Mouse (Mus musculus) hindbrain, postnatal 0 days (tissue): Measurements from ENCODE around the gene Cfb. TPM values are rescaled to one million over a fixed set of nuclear protein-coding genes. Genes with fewer than 3 reads are reported as not detected.

Experiments used
- ATAC-seq: fragments of 200-750 bp; cut with Nextera tagmentation; 2 replicates; pipeline ENCODE4 v1.8.0; 2017; ENCODE audit warnings: mild to moderate bottlenecking, moderate TSS enrichment, moderate library complexity
- DNase-seq: peaks from one replicate; pipeline ENCODE4 v3.0.0-alpha.2; 2015; ENCODE audit warnings: low spot score
- H3K27ac ChIP-seq: fragments of 300-500 bp; sonication (generic); 2 replicates; pipeline ENCODE4 v1.5.1; 2014; ENCODE audit warnings: mild to moderate bottlenecking
- H3K27me3 ChIP-seq: fragments of 300-500 bp; sonication (generic); 2 replicates; pipeline ENCODE4 v1.6.1; 2014; ENCODE audit warnings: low read length, mixed read lengths; ENCODE audit not compliant: insufficient read depth
- H3K36me3 ChIP-seq: fragments of 300-500 bp; sonication (generic); 2 replicates; pipeline ENCODE4 v1.6.1; 2014; ENCODE audit warnings: low read length, mixed read lengths; ENCODE audit not compliant: insufficient read depth
- H3K4me1 ChIP-seq: fragments of 300-500 bp; sonication (generic); 2 replicates; pipeline ENCODE4 v1.6.1; 2014; ENCODE audit warnings: antibody characterized with exemption, low read length, mixed read lengths; ENCODE audit not compliant: insufficient read depth
- H3K4me2 ChIP-seq: fragments of 300-500 bp; sonication (generic); 2 replicates; pipeline ENCODE4 v1.6.1; 2014; ENCODE audit warnings: low read depth, mild to moderate bottlenecking, low read length, moderate library complexity, mixed read lengths
- H3K4me3 ChIP-seq: fragments of 300-500 bp; sonication (generic); 2 replicates; pipeline ENCODE4 v1.5.1; 2014; ENCODE audit warnings: low read length
- H3K9ac ChIP-seq: fragments of 300-500 bp; sonication (generic); replicated peaks from 2 replicates; pipeline ENCODE4 v1.6.1; 2014; ENCODE audit warnings: mild to moderate bottlenecking, low read length, moderate library complexity, mixed read lengths
- H3K9me3 ChIP-seq: fragments of 300-500 bp; sonication (generic); 2 replicates; pipeline ENCODE4 v1.6.1; 2016; ENCODE audit warnings: low read length, mixed read lengths
- CTCF ChIP-seq: IDR thresholded peaks from 2 replicates; pipeline ENCODE4 v1.5.1; 2016; ENCODE audit warnings: antibody characterized with exemption, control low read depth, low read depth
- WGBS: fragments of 180-500 bp; shearing (Covaris S2); extraction: QIAGEN DNeasy Blood & Tissue Kit; methylation state at CpG from one replicate; pipeline ENCODE4 v1.1.7; 2014; 5-methylcytosine and 5-hydroxymethylcytosine counted together
- polyA plus RNA-seq: library from polyadenylated mRNA; unstranded; fragments of >200 nt; fragmentation: Nextera tagmentation; extraction: Ambion mirVana; gene quantifications from 2 replicates; pipeline ENCODE4 v1.2.1, GENCODE M21; 2015
- total RNA-seq: library from RNA; depleted of rRNA; stranded (reverse); fragments of >200 nt; gene quantifications from 2 replicates; pipeline ENCODE4 v1.2.3, GENCODE M21; 2014

Cfb gene
- total and polyA plus RNA-seq, 2 experiments from 2014 or later, result 0.26 to 1.3 TPM

- Histone ChIP-seq H3K36me3 (peaks cover 47% of the 10 kb centered on the region), H3K4me2 (peak overlapping the region; percentile 88), H3K4me1 (peaks cover 13% of the 10 kb centered on the region; the same call in 1 of the 2 replicates), H3K27me3 (no peaks in the 10 kb centered on the region), H3K27ac (peak overlapping the region; percentile 56; the same call in 1 of the 2 replicates), H3K9me3 (no peaks in the 10 kb centered on the region), H3K9ac (peak overlapping the region; percentile 71), H3K4me3 (peak overlapping the region; percentile 92)
- DNase-seq (no peak), ATAC-seq (no peak)
- WGBS, result 2% methylated on average over 25 of the region's 25 CpGs
- TF ChIP-seq CTCF, result no peak
Observed at GRCm38 (mm10) chr17:34850517-34851125, 11.7 kb downstream of the Cfb start.

GRCm38 (mm10) chr17:34849722-34850516 lies 12.4 kb downstream of the Cfb start, which contains the start of the genes Skiv2l and Nelfe:
Gene Skiv2l, minus strand, starts transcription at chr17:34850210.
Gene Nelfe, plus strand, starts transcription at chr17:34850391.
- Histone ChIP-seq H3K27ac (peak within 1 kb of the TSS; percentile 56; the same call in 1 of the 2 replicates), H3K9ac (peak within 1 kb of the TSS; percentile 71), H3K4me1 (peaks cover 13% of the 10 kb centered on the region; the same call in 1 of the 2 replicates), H3K9me3 (no peaks in the 10 kb centered on the region), H3K36me3 (peaks cover 45% of the 10 kb centered on the region), H3K27me3 (no peaks in the 10 kb centered on the region), H3K4me3 (peak within 1 kb of the TSS; percentile 92), H3K4me2 (peak within 1 kb of the TSS; percentile 88)
- ATAC-seq, result peak; percentile 98
- DNase-seq, result peak; percentile 99
- no peak for TF ChIP-seq CTCF
- 1% methylated on average over 64 of the region's 65 CpGs for WGBS

GRCm38 (mm10) chr17:34847615-34848014 lies 14.7 kb downstream of the Cfb start:
- Histone ChIP-seq H3K4me1 (peaks cover 13% of the 10 kb centered on the region; the same call in 1 of the 2 replicates), H3K36me3 (peaks cover 37% of the 10 kb centered on the region), H3K9ac (no peak overlapping the region), H3K4me2 (no peak overlapping the region), H3K27me3 (no peaks in the 10 kb centered on the region), H3K4me3 (no peak overlapping the region), H3K9me3 (no peaks in the 10 kb centered on the region), H3K27ac (no peak overlapping the region)
- ATAC-seq (no peak), DNase-seq (no peak)
- no peak for TF ChIP-seq CTCF
- 92% methylated on average over 7 of the region's 7 CpGs for WGBS

- 82% methylated on average over 6 of the region's 6 CpGs for WGBS
- H3K9ac ChIP-seq, result no peak overlapping the region
- DNase-seq (no peak), ATAC-seq (no peak)
- H3K9me3 ChIP-seq, result no peaks in the 10 kb centered on the region
- no peaks in the 10 kb centered on the region for H3K27me3 ChIP-seq
- no peak overlapping the region for H3K4me3 ChIP-seq
- peaks cover 13% of the 10 kb centered on the region; the same call in 1 of the 2 replicates for H3K4me1 ChIP-seq
- no peak for TF ChIP-seq CTCF
- no peak overlapping the region for H3K4me2 ChIP-seq
- peaks cover 40% of the 10 kb centered on the region for H3K36me3 ChIP-seq
- H3K27ac ChIP-seq, result no peak overlapping the region
Observed at GRCm38 (mm10) chr17:34847192-34847591, 15.1 kb downstream of the Cfb start.

GRCm38 (mm10) chr17:34844884-34845283 lies 17.4 kb downstream of the Cfb start:
- DNase-seq (no peak), ATAC-seq (no peak)
- Histone ChIP-seq H3K27ac (no peak overlapping the region), H3K4me3 (no peak overlapping the region), H3K27me3 (no peaks in the 10 kb centered on the region), H3K36me3 (peaks cover 59% of the 10 kb centered on the region), H3K4me2 (no peak overlapping the region), H3K4me1 (0 out of 2 replicates have a peak, but pooled peaks cover 4% of the 10 kb centered on the region), H3K9me3 (no peaks in the 10 kb centered on the region), H3K9ac (no peak overlapping the region)
- WGBS, result 93% methylated on average over 13 of the region's 13 CpGs
- TF ChIP-seq CTCF, result no peak

- DNase-seq, result no peak
- Histone ChIP-seq H3K9ac (no peak overlapping the region), H3K27me3 (no peaks in the 10 kb centered on the region), H3K4me2 (no peak overlapping the region), H3K27ac (no peak overlapping the region), H3K4me3 (no peak overlapping the region), H3K36me3 (peaks cover 52% of the 10 kb centered on the region), H3K4me1 (peaks cover 11% of the 10 kb centered on the region; the same call in 1 of the 2 replicates), H3K9me3 (no peaks in the 10 kb centered on the region)
- no peak for ATAC-seq
- TF ChIP-seq CTCF, result no peak
- 85% methylated on average over 6 of the region's 6 CpGs for WGBS
Observed at GRCm38 (mm10) chr17:34840736-34841307, 21.5 kb downstream of the Cfb start.
